Mouse (Mus musculus): Measurements from ENCODE around the gene Otp.

DNA sequence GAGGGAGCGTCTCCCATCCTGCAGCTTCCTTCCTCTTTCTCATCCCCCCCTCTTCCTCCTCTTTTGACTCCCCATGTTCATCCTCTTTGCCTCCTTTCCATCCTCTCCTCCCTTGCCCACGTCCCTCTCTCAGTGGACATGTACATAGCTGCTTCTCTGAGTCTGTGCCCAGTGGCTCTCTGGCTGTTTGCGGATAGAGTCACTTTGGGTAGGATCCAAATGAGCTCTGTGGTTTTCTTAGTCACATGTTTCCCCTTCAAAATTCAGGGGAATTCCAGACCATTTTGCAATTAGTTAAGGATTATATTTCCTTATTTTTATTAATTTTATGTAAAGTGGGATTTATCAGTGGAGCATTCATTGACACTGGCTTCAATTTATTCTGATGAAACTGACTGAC is 52.7 kb downstream of the Otp start:
- TF ChIP-seq CTCF (IDR thresholded peaks at IDR 0.05; ENCODE audit: low read depth, low read length) (no peak), TAL1 (conservative IDR thresholded peaks at IDR 0.05; ENCODE audit: low read depth, low read length) (no peak), GATA2 (IDR thresholded peaks at IDR 0.05; ENCODE audit: borderline replicate concordance, low read depth, low read length) (no peak), GATA1 (IDR thresholded peaks at IDR 0.05; ENCODE audit: borderline replicate concordance, low read length) (no peak)

Measured in G1E (cell line).